Mouse (Mus musculus) embryonic facial prominence, embryonic 13.5 days (tissue): ENCODE data around the gene Erich4. TPM values are rescaled to one million over a fixed set of nuclear protein-coding genes. Genes with fewer than 3 reads are reported as not detected.
A peak's percentile ranks its signal among the peaks of the same experiment; 100 is the strongest.

ENCODE experiments used
- ATAC-seq: fragments of 200-750 bp; cut with Nextera tagmentation; 2 replicates; pipeline ENCODE4 v1.8.0; 2017; ENCODE audit warnings: low read depth; ENCODE audit not compliant: insufficient number of reproducible peaks, insufficient read depth, low FRiP score, low TSS enrichment
- H3K27ac ChIP-seq: fragments of 300-500 bp; sonication (generic); 2 replicates; pipeline ENCODE4 v1.5.1; 2015; ENCODE audit warnings: moderate library complexity, mild to moderate bottlenecking, inconsistent platforms
- H3K27me3 ChIP-seq: fragments of 300-500 bp; sonication (generic); 2 replicates; pipeline ENCODE4 v1.6.1; 2015; ENCODE audit warnings: mild to moderate bottlenecking, inconsistent platforms
- H3K36me3 ChIP-seq: fragments of 300-500 bp; sonication (generic); 2 replicates; pipeline ENCODE4 v1.6.1; 2015; ENCODE audit warnings: mild to moderate bottlenecking, inconsistent platforms
- H3K4me1 ChIP-seq: fragments of 300-500 bp; sonication (generic); 2 replicates; pipeline ENCODE4 v1.6.1; 2015; ENCODE audit warnings: inconsistent platforms
- H3K4me2 ChIP-seq: fragments of 300-500 bp; sonication (generic); 2 replicates; pipeline ENCODE4 v1.6.1; 2015; ENCODE audit warnings: moderate library complexity, mild to moderate bottlenecking, inconsistent platforms
- H3K4me3 ChIP-seq: fragments of 300-500 bp; sonication (generic); 2 replicates; pipeline ENCODE4 v1.5.1; 2015; ENCODE audit warnings: mild to moderate bottlenecking, inconsistent platforms
- H3K9ac ChIP-seq: fragments of 300-500 bp; sonication (generic); 2 replicates; pipeline ENCODE4 v1.6.1; 2015; ENCODE audit warnings: mild to moderate bottlenecking, inconsistent platforms
- H3K9me3 ChIP-seq: fragments of 300-500 bp; sonication (generic); 2 replicates; pipeline ENCODE4 v1.6.1; 2016; ENCODE audit warnings: inconsistent platforms
- WGBS: fragments of 180-500 bp; shearing (Covaris S2); methylation state at CpG from one replicate; pipeline ENCODE4 v1.1.7; 2015; ENCODE audit warnings: mixed read lengths; 5-methylcytosine and 5-hydroxymethylcytosine counted together
- polyA plus RNA-seq: library from polyadenylated mRNA; unstranded; fragments of >200 nt; fragmentation: Nextera tagmentation; extraction: Ambion mirVana; gene quantifications from 2 replicates; pipeline ENCODE4 v1.2.1, GENCODE M21; 2015

Erich4 gene
- polyA plus RNA-seq, 1 experiment from 2014 or later = not detected

DNA sequence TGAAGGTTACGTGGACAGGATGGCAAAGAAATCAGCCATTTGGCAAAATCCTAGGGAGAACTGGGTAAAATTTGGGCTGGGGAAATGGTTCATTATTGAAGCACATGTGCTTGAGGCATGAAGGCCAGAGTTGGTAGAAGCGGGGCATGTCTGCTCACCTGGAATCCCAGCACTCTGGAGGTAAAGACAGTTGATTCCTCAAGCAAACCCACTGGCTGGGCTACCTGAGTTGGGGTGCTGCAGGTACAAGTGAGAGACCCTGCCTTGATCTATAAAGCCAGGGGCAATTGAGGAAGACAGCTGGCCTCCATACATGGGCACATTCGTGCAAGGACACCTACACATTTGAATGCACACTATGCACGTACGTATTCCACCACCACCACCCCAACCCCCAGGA is 4.4 kb upstream of the Erich4 start:
- H3K4me2 ChIP-seq = peak overlapping the region; percentile 66

DNA sequence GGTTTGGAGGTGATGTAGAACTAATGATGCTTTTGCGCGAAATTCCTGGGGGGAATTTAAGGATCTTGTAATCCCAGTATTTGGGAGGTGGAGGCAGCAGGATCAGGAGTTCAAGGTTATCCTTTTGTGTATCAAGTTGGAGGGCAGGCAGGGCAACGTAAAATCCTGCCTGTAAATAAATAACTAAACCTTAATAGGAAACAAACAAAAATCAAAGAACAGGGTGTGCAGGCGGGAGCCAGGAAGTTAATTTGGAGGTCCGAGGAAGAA is 4.0 kb upstream of the Erich4 start:
- Histone ChIP-seq H3K9ac (peak overlapping the region; percentile 69), H3K36me3 (peaks cover 37% of the 10 kb centered on the region), H3K4me1 (peaks cover 8% of the 10 kb centered on the region), H3K27me3 (no peaks in the 10 kb centered on the region), H3K4me3 (peak overlapping the region; percentile 57), H3K27ac (no peak overlapping the region), H3K4me2 (peak overlapping the region; percentile 66), H3K9me3 (no peaks in the 10 kb centered on the region)
- ATAC-seq = no peak
- WGBS = 16% methylated on average over 5 of the region's 5 CpGs

More for the DNA sequence above, 4.4 kb upstream of the Erich4 start:
- peak overlapping the region; percentile 57 for H3K4me3 ChIP-seq
- peaks cover 41% of the 10 kb centered on the region for H3K36me3 ChIP-seq
- H3K27me3 ChIP-seq = no peaks in the 10 kb centered on the region
- peaks cover 8% of the 10 kb centered on the region for H3K4me1 ChIP-seq
- H3K9me3 ChIP-seq = no peaks in the 10 kb centered on the region
- H3K9ac ChIP-seq = no peak overlapping the region
- ATAC-seq = no peak
- 89% methylated on average over 5 of the region's 5 CpGs for WGBS
- H3K27ac ChIP-seq = no peak overlapping the region

DNA sequence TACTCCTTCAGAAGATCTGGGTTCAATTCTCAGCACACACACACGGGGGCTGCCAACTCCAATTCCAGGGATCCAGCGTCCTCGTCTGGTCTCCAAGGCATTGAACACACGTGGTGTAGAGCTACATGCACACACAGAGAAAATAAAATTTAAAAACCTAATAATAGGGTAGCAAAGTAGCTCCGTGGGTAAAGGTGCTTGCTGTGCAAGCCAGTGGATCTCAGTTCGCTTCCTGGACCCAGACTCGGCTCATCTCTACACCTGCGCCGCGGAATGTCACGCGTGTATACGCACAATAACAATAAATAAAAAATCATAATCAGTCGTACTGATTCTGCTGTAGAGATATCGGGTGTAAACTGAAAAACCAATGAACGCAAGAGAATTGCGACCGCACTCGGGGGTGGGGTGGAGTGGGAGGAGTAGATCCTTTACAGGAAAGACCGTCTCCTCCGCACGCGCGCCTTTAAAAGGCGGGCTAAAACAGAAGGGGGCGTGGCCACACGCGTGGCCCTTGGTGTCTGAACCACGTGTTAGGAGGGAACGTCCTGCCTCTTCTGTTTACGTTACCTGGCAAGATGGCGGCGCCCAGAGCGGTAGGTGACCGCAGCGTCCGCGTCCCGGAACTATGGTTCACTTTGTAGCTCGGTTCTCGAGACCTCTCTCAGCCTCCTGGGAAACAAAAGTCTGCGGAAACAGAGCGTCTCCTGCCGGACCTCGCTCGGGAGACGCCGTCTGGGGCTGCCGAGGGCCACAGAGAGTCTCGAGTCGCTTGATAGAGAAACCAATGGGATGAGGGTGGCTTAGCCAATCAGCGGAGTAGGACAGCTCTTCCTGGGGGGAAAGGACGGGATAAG is 3.4 kb upstream of the Erich4 start, which contains the start of gene Dmac2:
Gene Dmac2 (plus strand): TSS at position 550 of the 857 bp plus-strand sequence.
- Histone ChIP-seq H3K9me3 (no peaks in the 10 kb centered on the region), H3K4me2 (peak within 1 kb of the TSS; percentile 66), H3K9ac (peak within 1 kb of the TSS; percentile 69), H3K36me3 (peaks cover 33% of the 10 kb centered on the region), H3K27ac (no peak within 1 kb of the TSS), H3K27me3 (no peaks in the 10 kb centered on the region), H3K4me3 (peak within 1 kb of the TSS; percentile 57), H3K4me1 (peaks cover 8% of the 10 kb centered on the region)
- WGBS = 1% methylated on average over 53 of the region's 53 CpGs
- ATAC-seq = peak; percentile 85

DNA sequence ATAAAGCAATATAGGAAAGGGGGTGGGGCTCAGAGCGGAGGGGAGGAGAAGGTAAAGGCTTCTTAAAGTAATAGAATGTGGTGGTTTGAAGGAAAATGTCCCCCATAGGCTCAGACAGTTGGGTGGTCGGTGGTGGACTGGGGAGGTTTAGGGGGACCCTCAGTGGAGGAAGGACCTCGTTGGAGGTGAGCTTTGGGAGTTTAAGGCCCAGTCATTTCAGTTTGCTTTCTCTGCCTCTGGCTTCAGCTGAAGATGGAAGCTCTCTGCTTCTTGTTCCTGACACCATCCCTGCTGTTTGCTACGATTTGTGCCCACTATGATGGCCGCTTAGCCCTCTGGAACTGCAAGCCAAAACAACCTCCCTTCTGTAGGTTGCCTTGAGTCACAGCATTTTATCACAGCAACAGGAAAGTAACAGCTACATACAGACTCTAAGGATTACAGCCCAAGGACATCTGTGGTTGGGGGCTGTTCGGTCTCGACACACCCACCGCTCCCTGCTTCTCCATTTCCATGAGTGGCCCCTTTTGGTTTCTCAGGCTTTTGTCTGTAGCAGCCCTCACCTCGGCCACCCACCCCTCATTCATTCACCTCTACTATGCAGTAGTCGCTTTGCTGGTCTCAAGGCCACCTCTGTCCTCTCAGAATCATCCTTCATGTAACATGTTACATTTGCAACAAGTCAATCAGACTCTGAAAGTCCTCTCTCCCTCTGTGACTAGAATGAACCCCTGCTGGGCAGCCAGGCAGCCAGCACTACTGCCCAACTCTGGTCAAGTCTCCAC is 1.9 kb upstream of the Erich4 start:
- Histone ChIP-seq H3K4me1 (peaks cover 8% of the 10 kb centered on the region), H3K9me3 (no peaks in the 10 kb centered on the region), H3K27ac (no peak overlapping the region), H3K4me3 (no peak overlapping the region), H3K27me3 (no peaks in the 10 kb centered on the region), H3K4me2 (no peak overlapping the region), H3K36me3 (peaks cover 20% of the 10 kb centered on the region), H3K9ac (no peak overlapping the region)
- no peak for ATAC-seq
- WGBS = 78% methylated on average over 10 of the region's 10 CpGs

DNA sequence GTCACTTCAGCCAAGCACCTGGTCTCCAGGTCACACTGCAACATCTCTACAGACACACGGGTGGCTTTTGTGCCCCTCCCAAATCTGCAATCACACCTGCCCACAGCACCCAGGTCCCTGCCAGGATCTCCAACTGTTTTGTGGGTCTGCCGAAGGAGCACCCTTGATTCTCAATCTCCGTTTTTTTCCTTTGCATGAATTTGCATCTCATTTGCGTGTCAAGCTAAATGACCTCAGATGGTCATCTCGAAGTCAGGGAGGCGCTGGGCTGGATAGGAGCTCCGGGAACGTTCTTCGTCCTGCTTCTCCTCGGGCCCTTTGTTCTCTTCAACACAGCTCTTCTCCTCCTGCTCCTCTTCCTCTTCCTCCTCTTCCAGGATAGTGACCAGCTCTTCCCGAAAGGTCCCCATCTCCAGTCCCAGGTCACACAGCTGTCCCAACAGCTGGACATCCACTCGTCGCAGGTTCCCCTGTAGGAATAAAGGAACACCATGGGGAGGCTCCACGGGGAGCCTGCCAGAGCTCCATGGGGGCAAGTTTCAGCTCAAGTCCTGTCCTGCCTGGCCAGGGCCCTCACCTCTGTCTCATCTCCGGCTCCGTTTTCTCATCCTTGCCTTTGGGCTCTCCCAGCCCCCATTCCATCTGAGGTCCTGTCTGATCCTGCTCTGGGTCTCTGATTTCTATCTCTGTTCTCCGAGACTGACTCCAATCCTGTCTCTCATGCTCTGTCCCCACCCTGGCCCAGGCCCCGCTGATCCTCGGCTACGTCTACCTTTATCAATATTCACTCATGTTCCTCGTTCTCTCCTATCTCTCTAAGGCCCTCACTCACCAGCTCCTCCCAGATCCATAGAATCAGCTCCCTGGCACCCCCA is 624 bp downstream of the Erich4 start:
- Histone ChIP-seq H3K4me1 (peaks cover 6% of the 10 kb centered on the region), H3K4me3 (no peak overlapping the region), H3K27me3 (no peaks in the 10 kb centered on the region), H3K27ac (no peak overlapping the region), H3K9ac (no peak overlapping the region), H3K36me3 (no peaks in the 10 kb centered on the region), H3K4me2 (no peak overlapping the region), H3K9me3 (no peaks in the 10 kb centered on the region)
- 70% methylated on average over 21 of the region's 21 CpGs for WGBS
- ATAC-seq = no peak

DNA sequence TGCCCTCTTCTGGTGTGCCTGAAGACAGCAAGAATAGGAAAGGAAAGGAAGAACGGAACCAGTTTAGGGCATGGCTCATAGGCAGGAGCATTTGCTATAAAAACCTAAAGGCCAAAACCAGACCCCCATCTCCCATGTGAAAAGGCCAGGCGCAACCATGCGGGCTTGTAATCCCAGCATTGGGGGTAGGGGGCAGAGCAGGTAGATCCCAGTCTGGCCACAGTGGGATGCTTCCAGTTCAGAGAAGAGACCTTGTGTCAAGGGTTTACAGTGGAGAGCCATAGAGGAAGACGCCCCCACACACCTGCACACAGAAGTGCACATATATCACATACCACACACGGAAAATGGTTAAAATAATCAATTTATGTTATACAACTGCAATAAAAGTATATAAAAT is 1.6 kb downstream of the Erich4 start:
- Histone ChIP-seq H3K4me2 (no peak overlapping the region), H3K27ac (no peak overlapping the region), H3K27me3 (no peaks in the 10 kb centered on the region), H3K9ac (no peak overlapping the region), H3K36me3 (no peaks in the 10 kb centered on the region), H3K4me3 (no peak overlapping the region), H3K9me3 (no peaks in the 10 kb centered on the region), H3K4me1 (no peaks in the 10 kb centered on the region)
- WGBS = 90% methylated on average over 5 of the region's 5 CpGs
- no peak for ATAC-seq

DNA sequence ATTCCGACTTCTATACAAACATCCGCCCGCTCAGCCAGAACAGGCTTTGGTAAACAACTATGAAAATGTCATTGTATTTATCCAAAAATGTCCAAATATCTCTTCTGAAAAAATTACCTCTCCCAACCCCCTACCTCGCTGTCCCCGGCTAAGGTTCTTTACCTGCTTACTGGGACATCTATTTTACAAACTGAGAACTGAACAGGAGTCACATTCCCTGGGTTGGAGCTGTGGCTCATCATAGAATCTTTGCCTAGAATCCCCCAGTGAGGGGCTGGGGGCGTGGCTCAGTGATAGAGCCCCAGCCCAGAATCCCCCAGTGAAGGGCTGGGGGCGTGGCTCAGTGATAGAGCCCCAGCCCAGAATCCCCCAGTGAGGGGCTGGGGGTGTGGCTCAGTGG is 4.2 kb downstream of the Erich4 start:
- H3K4me1 ChIP-seq = no peaks in the 10 kb centered on the region
- no peak overlapping the region for H3K4me3 ChIP-seq
- 43% methylated on average over 7 of the region's 7 CpGs for WGBS
- H3K27me3 ChIP-seq = no peaks in the 10 kb centered on the region
- H3K27ac ChIP-seq = no peak overlapping the region
- H3K4me2 ChIP-seq = no peak overlapping the region
- no peak for ATAC-seq
- no peak overlapping the region for H3K9ac ChIP-seq
- H3K9me3 ChIP-seq = no peaks in the 10 kb centered on the region
- no peaks in the 10 kb centered on the region for H3K36me3 ChIP-seq

DNA sequence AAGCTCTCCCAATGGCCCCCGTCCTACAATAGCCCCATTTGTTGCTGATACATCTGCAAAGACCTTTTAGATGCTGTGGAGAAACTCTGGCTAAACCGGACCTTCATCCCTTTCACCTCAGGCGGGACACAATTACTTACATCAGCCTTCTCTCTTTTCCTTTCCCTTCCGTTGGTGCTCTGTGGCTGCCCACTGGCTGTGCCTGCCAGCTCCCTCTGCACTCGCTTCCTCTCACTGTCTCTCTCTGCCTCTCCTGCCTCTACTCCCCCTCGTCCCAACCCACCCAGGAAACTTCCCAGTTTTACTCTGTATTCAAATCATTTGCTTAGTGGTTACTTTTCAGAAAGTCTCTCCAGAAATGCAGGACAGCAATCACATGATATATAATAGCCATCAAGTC is 5.6 kb downstream of the Erich4 start:
- H3K27ac ChIP-seq = no peak overlapping the region
- no peaks in the 10 kb centered on the region for H3K4me1 ChIP-seq
- H3K27me3 ChIP-seq = no peaks in the 10 kb centered on the region
- H3K4me2 ChIP-seq = no peak overlapping the region
- H3K9ac ChIP-seq = no peak overlapping the region
- no peaks in the 10 kb centered on the region for H3K9me3 ChIP-seq
- WGBS = 36% methylated on average over 6 of the region's 6 CpGs
- H3K36me3 ChIP-seq = no peaks in the 10 kb centered on the region
- no peak overlapping the region for H3K4me3 ChIP-seq
- ATAC-seq = no peak

DNA sequence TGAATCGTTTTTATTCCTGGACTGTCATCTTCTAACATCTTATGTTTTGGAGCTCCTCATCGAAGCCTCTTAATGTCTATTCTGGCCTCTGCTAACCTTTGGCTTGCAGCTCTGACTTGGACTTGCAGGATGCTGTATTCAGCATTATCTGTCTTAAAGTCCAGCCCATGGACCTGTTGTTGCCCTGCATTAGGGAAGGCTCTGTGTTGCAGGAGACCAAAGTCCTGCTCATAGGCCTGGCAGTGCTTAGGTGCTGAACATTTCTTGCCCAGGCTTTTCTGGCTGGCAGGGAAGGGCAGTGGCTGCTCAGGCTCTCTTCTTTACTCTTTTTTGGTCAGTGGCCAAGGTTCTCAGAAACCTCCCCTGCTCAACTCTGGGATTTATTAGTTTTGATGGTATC is 8.5 kb downstream of the Erich4 start:
- Histone ChIP-seq H3K4me3 (no peak overlapping the region), H3K4me1 (no peaks in the 10 kb centered on the region), H3K4me2 (no peak overlapping the region), H3K9ac (no peak overlapping the region), H3K27ac (no peak overlapping the region), H3K36me3 (no peaks in the 10 kb centered on the region), H3K9me3 (no peaks in the 10 kb centered on the region), H3K27me3 (no peaks in the 10 kb centered on the region)
- no peak for ATAC-seq
- WGBS = 74% methylated on average over 2 of the region's 2 CpGs

DNA sequence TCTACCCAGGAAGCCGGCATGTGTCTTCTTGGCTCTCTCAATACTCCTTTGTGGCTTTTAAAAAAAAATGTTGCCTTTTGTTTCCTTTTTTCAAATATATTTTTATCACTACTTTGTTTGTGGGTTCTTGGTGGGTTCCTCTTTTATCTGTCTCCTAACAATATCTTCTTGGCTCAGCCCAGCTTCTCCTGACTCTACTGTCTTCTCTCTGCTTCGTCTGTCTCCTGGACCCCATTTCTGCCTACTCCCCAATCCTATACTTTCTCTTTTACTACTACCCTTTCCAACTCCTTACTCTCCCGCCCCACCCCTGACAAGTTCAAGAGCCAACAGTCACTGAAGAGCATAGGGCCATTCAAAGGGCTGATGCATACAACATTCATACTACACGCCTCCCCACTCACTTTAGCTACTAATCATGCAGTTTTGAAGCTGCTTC is 9.0 kb downstream of the Erich4 start:
- Histone ChIP-seq H3K36me3 (no peaks in the 10 kb centered on the region), H3K27me3 (no peaks in the 10 kb centered on the region), H3K4me2 (no peak overlapping the region), H3K27ac (no peak overlapping the region), H3K4me1 (no peaks in the 10 kb centered on the region), H3K9me3 (no peaks in the 10 kb centered on the region), H3K9ac (no peak overlapping the region), H3K4me3 (no peak overlapping the region)
- ATAC-seq = no peak
- 79% methylated on average over 4 of the region's 4 CpGs for WGBS

DNA sequence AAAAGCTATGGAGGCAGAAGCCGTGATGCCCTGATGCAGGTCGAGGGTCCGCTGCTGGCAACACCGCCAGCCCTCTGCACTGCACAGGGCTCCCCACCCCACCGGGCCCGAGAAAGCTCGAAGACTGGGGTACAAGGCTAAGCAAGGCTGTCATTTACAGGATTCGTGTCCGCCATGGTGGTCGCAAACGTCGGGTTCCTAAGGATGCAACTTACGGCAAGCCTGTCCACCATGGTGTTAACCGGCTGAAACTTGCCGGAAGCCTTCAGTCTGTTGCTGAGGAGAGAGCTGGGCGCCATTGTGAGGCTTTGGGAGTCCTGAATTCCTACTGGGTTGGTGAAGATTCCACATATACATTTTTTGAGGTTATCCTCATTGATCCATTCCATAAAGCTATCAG is 14.3 kb downstream of the Erich4 start:
- Histone ChIP-seq H3K4me2 (no peak overlapping the region), H3K4me1 (no peaks in the 10 kb centered on the region), H3K27me3 (no peaks in the 10 kb centered on the region), H3K9ac (no peak overlapping the region), H3K27ac (no peak overlapping the region), H3K9me3 (no peaks in the 10 kb centered on the region), H3K36me3 (no peaks in the 10 kb centered on the region), H3K4me3 (no peak overlapping the region)
- WGBS = 91% methylated on average over 16 of the region's 16 CpGs
- no peak for ATAC-seq
